Comparison of ENCODE assay signal across 9 mouse cellular contexts in the genomic region with DNA sequence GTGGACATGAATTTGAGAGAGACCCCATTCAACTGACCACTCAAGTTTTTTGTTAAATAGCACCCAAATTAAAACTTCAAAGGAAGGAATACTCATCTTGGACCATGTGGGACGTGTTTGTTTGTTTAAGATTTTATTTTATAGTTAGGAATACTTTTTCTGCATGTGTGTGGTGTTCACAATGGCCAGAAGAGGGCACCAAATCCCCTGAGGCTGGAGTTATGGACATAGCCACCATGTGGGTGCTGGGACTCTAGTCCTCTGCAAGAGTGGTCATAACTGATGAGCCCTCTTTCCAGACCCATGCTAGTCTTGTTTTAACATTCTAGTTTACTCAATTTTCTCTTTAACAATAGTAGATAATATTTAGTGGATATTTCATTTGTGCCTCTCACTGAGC. TPM values are rescaled to one million over a fixed set of nuclear protein-coding genes. Genes with fewer than 3 reads are reported as not detected.
A peak's percentile ranks its signal among the peaks of the same experiment; 100 is the strongest.
DNase-seq lines count a peak whose midpoint lies in the region; TF ChIP-seq lines count a peak whose summit lies in the region.
"Had no signal": no experiment of that assay in that cellular context is flagged by ENCODE, and none has a peak within 500 bp of the region (broad histone marks: within the 10 kb centered on the region; RNA-seq: fewer than 3 reads in every experiment).

No protein-coding gene starts in this region.

- peak; percentile 73 for TF ChIP-seq CTCF in layer of hippocampus, adult 2 months (conservative IDR thresholded peaks at IDR 0.05)

- no peak overlapping the region for H3K4me3 ChIP-seq in layer of hippocampus, adult 2 months
- H3K4me3 ChIP-seq: heart, embryonic 15.5 days; limb, embryonic 13.5 days had no signal

- DNase-seq in layer of hippocampus, adult 2 months (ENCODE audit: low spot score in 2 of 2), result no peak
- DNase-seq in layer of hippocampus, postnatal 25 days (ENCODE audit: extremely low spot score in 1 of 2, low spot score in 1 of 2), result no peak
- DNase-seq in B cell, adult 2 months, result peak; percentile 6 to 12
- peak; percentile 46 for DNase-seq in ES-CJ7 (ENCODE audit: low read depth, low spot score)
- peak; percentile 32 for DNase-seq in embryo, embryonic 10.5 days (ENCODE audit: low spot score)
- no peak for DNase-seq in urinary bladder, postnatal 4 days (ENCODE audit: low spot score in 2 of 2)
- DNase-seq in heart, postnatal 4 days, result no peak

- no peak overlapping the region for H3K27ac ChIP-seq in layer of hippocampus, adult 2 months
- H3K27ac ChIP-seq: heart, embryonic 15.5 days; limb, embryonic 13.5 days had no signal

RNA-seq across cellular contexts. Expression of a gene that starts 14.9 kb away (rescaled TPM):
- 1 to 10 TPM; 8.3 TPM for total RNA-seq in layer of hippocampus, adult 2 months (2021)
- 10 to 100 TPM in 1 of 2 experiments, 1 to 10 TPM in 1; 9.1 to 11.2 TPM for total RNA-seq in layer of hippocampus, postnatal 25 days (2021)
- total RNA-seq in heart, postnatal 4 days (2021), result 10 to 100 TPM; 13.3 to 13.9 TPM

Comparison
In these comparisons a context has a peak if more than half of its experiments do, and no peak if none do; other contexts are left out.
1. DNase-seq: peak in B cell, adult 2 months (2 of 2), ES-CJ7 (single experiment) and embryo, embryonic 10.5 days (single experiment); none in layer of hippocampus, adult 2 months (0 of 2), layer of hippocampus, postnatal 25 days (0 of 2), urinary bladder, postnatal 4 days (0 of 2) and heart, postnatal 4 days (single experiment).